Mouse (Mus musculus): ENCODE data around the gene Pde6h. TPM values are rescaled to one million over a fixed set of nuclear protein-coding genes. Genes with fewer than 3 reads are reported as not detected.

The Pde6h gene
- polyA plus RNA-seq, 1 experiment: 6.5 TPM

GRCm38 (mm10) chr6:136941051-136942021 is 17.7 kb downstream of the Pde6h start, which contains the start of gene Arhgdib:
Gene Arhgdib (minus strand): TSS chr6:136941899.
- H3K27ac ChIP-seq (ENCODE audit: control insufficient read depth, insufficient read depth, low read depth, low read length): peak within 1 kb of the TSS; percentile 71
- H3K27me3 ChIP-seq (ENCODE audit: control insufficient read depth, insufficient read depth, low read length): no peaks in the 10 kb centered on the region
- H3K4me3 ChIP-seq (ENCODE audit: control insufficient read depth, low read depth, low read length): no peak within 1 kb of the TSS
- TF ChIP-seq POLR2A (IDR thresholded peaks at IDR 0.05; ENCODE audit: control insufficient read depth, low read depth, low read length): no peak
- no peaks in the 10 kb centered on the region for H3K36me3 ChIP-seq (ENCODE audit: control insufficient read depth, insufficient read depth, low read length)
- H3K4me1 ChIP-seq (ENCODE audit: control insufficient read depth, insufficient read depth, low read length): peaks cover 4% of the 10 kb centered on the region

GRCm38 (mm10) chr6:136942280-136942679 is 18.6 kb downstream of the Pde6h start:
- Histone ChIP-seq H3K4me1 (ENCODE audit: control insufficient read depth, insufficient read depth, low read length) (peaks cover 4% of the 10 kb centered on the region), H3K27me3 (ENCODE audit: control insufficient read depth, insufficient read depth, low read length) (no peaks in the 10 kb centered on the region), H3K36me3 (ENCODE audit: control insufficient read depth, insufficient read depth, low read length) (no peaks in the 10 kb centered on the region), H3K27ac (ENCODE audit: control insufficient read depth, insufficient read depth, low read depth, low read length) (no peak overlapping the region), H3K4me3 (ENCODE audit: control insufficient read depth, low read depth, low read length) (no peak overlapping the region)
- TF ChIP-seq POLR2A (IDR thresholded peaks at IDR 0.05; ENCODE audit: control insufficient read depth, low read depth, low read length): no peak
- TF ChIP-seq CTCF (IDR thresholded peaks at IDR 0.05; ENCODE audit: control insufficient read depth, insufficient read depth, insufficient replicate concordance, low read depth, low read length): no peak

- Histone ChIP-seq H3K27me3 (ENCODE audit: control insufficient read depth, insufficient read depth, low read length) (no peaks in the 10 kb centered on the region), H3K36me3 (ENCODE audit: control insufficient read depth, insufficient read depth, low read length) (no peaks in the 10 kb centered on the region), H3K4me1 (ENCODE audit: control insufficient read depth, insufficient read depth, low read length) (peaks cover 4% of the 10 kb centered on the region), H3K27ac (ENCODE audit: control insufficient read depth, insufficient read depth, low read depth, low read length) (no peak overlapping the region), H3K4me3 (ENCODE audit: control insufficient read depth, low read depth, low read length) (no peak overlapping the region)
- TF ChIP-seq CTCF (IDR thresholded peaks at IDR 0.05; ENCODE audit: control insufficient read depth, insufficient read depth, insufficient replicate concordance, low read depth, low read length): no peak
- TF ChIP-seq POLR2A (IDR thresholded peaks at IDR 0.05; ENCODE audit: control insufficient read depth, low read depth, low read length): no peak
Observed at GRCm38 (mm10) chr6:136943392-136943791, 19.8 kb downstream of the Pde6h start.

GRCm38 (mm10) chr6:136944511-136944910 is 20.9 kb downstream of the Pde6h start:
- Histone ChIP-seq H3K27me3 (ENCODE audit: control insufficient read depth, insufficient read depth, low read length) (no peaks in the 10 kb centered on the region), H3K36me3 (ENCODE audit: control insufficient read depth, insufficient read depth, low read length) (no peaks in the 10 kb centered on the region), H3K27ac (ENCODE audit: control insufficient read depth, insufficient read depth, low read depth, low read length) (no peak overlapping the region), H3K4me1 (ENCODE audit: control insufficient read depth, insufficient read depth, low read length) (no peaks in the 10 kb centered on the region), H3K4me3 (ENCODE audit: control insufficient read depth, low read depth, low read length) (no peak overlapping the region)
- TF ChIP-seq POLR2A (IDR thresholded peaks at IDR 0.05; ENCODE audit: control insufficient read depth, low read depth, low read length) (no peak), CTCF (IDR thresholded peaks at IDR 0.05; ENCODE audit: control insufficient read depth, insufficient read depth, insufficient replicate concordance, low read depth, low read length) (no peak)

- Histone ChIP-seq H3K27ac (ENCODE audit: control insufficient read depth, insufficient read depth, low read depth, low read length) (no peak overlapping the region), H3K36me3 (ENCODE audit: control insufficient read depth, insufficient read depth, low read length) (no peaks in the 10 kb centered on the region), H3K27me3 (ENCODE audit: control insufficient read depth, insufficient read depth, low read length) (no peaks in the 10 kb centered on the region), H3K4me1 (ENCODE audit: control insufficient read depth, insufficient read depth, low read length) (no peaks in the 10 kb centered on the region), H3K4me3 (ENCODE audit: control insufficient read depth, low read depth, low read length) (no peak overlapping the region)
- TF ChIP-seq CTCF (IDR thresholded peaks at IDR 0.05; ENCODE audit: control insufficient read depth, insufficient read depth, insufficient replicate concordance, low read depth, low read length): no peak
- no peak for TF ChIP-seq POLR2A (IDR thresholded peaks at IDR 0.05; ENCODE audit: control insufficient read depth, low read depth, low read length)
Observed at GRCm38 (mm10) chr6:136946241-136946640, 22.6 kb downstream of the Pde6h start.

- Histone ChIP-seq H3K27me3 (ENCODE audit: control insufficient read depth, insufficient read depth, low read length) (no peaks in the 10 kb centered on the region), H3K4me1 (ENCODE audit: control insufficient read depth, insufficient read depth, low read length) (no peaks in the 10 kb centered on the region), H3K4me3 (ENCODE audit: control insufficient read depth, low read depth, low read length) (no peak overlapping the region), H3K27ac (ENCODE audit: control insufficient read depth, insufficient read depth, low read depth, low read length) (no peak overlapping the region), H3K36me3 (ENCODE audit: control insufficient read depth, insufficient read depth, low read length) (no peaks in the 10 kb centered on the region)
- TF ChIP-seq POLR2A (IDR thresholded peaks at IDR 0.05; ENCODE audit: control insufficient read depth, low read depth, low read length) (no peak), CTCF (IDR thresholded peaks at IDR 0.05; ENCODE audit: control insufficient read depth, insufficient read depth, insufficient replicate concordance, low read depth, low read length) (no peak)
Observed at GRCm38 (mm10) chr6:136946943-136947342, 23.3 kb downstream of the Pde6h start.

- Histone ChIP-seq H3K36me3 (ENCODE audit: control insufficient read depth, insufficient read depth, low read length) (no peaks in the 10 kb centered on the region), H3K4me1 (ENCODE audit: control insufficient read depth, insufficient read depth, low read length) (no peaks in the 10 kb centered on the region), H3K27ac (ENCODE audit: control insufficient read depth, insufficient read depth, low read depth, low read length) (no peak overlapping the region), H3K4me3 (ENCODE audit: control insufficient read depth, low read depth, low read length) (no peak overlapping the region), H3K27me3 (ENCODE audit: control insufficient read depth, insufficient read depth, low read length) (no peaks in the 10 kb centered on the region)
- no peak for TF ChIP-seq CTCF (IDR thresholded peaks at IDR 0.05; ENCODE audit: control insufficient read depth, insufficient read depth, insufficient replicate concordance, low read depth, low read length)
- TF ChIP-seq POLR2A (IDR thresholded peaks at IDR 0.05; ENCODE audit: control insufficient read depth, low read depth, low read length): no peak
Observed at GRCm38 (mm10) chr6:136947716-136948115, 24.1 kb downstream of the Pde6h start.

Measured in testis, adult 2 months (tissue).